Mouse (Mus musculus): ENCODE results near the gene Sec24d.

- TF ChIP-seq CTCF (IDR thresholded peaks at IDR 0.05; ENCODE audit: extremely low read depth, insufficient read depth, insufficient read length, insufficient replicate concordance) (no peak), POLR2A (IDR thresholded peaks at IDR 0.05; ENCODE audit: low read depth, low read length) (no peak)
Measured at GRCm38 (mm10) chr3:123329251-123329650, 62.0 kb downstream of the Sec24d start.
